25 mouse cellular contexts compared by ENCODE assay signal in the genomic region with DNA sequence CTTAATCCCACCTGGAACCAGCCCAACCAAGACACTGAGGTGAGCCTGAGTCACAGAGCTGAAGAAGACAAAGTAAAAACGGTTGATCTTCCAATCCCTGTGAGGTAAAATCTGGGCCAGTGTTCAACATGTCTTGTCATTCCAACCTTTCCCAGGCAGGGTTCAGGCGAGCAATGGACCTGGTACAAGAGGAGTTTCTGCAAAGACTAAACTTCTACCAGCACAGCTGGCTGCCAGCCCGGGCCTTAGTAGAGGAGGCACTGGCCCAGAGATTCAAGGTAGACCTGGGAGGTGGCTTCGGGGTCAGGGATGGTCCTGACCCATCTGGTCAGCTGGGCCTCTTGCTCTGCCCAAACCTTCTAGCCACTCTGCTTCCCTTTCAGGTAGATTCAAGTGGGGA. TPM values are rescaled to one million over a fixed set of nuclear protein-coding genes. Genes with fewer than 3 reads are reported as not detected.
"Had no signal": no experiment of that assay in that cellular context is flagged by ENCODE, and none has a peak within 500 bp of the region (broad histone marks: within the 10 kb centered on the region; RNA-seq: fewer than 3 reads in every experiment).

No protein-coding gene starts in this region.

- H3K27ac ChIP-seq: forebrain, embryonic 15.5 days; heart, adult 2 months; heart, embryonic 13.5 days; heart, embryonic 15.5 days; hindbrain, embryonic 15.5 days; hindbrain, postnatal 0 days; kidney, postnatal 0 days; limb, embryonic 13.5 days; limb, embryonic 15.5 days; liver, embryonic 12.5 days; liver, embryonic 14.5 days had no signal

- H3K9ac ChIP-seq: forebrain, embryonic 15.5 days; forebrain, postnatal 0 days; heart, embryonic 13.5 days; heart, embryonic 15.5 days; hindbrain, embryonic 15.5 days; limb, embryonic 13.5 days; limb, embryonic 15.5 days; liver, embryonic 12.5 days; liver, embryonic 14.5 days had no signal

- H3K4me3 ChIP-seq: forebrain, embryonic 15.5 days; heart, adult 2 months; heart, embryonic 13.5 days; heart, embryonic 15.5 days; hindbrain, embryonic 15.5 days; limb, embryonic 13.5 days; limb, embryonic 15.5 days; liver, embryonic 12.5 days had no signal

- H3K27me3 ChIP-seq: forebrain, embryonic 15.5 days; heart, embryonic 13.5 days; heart, embryonic 15.5 days; hindbrain, embryonic 15.5 days; limb, embryonic 13.5 days; limb, embryonic 15.5 days; liver, embryonic 12.5 days had no signal

- DNase-seq: forebrain, postnatal 0 days; gastrocnemius, postnatal 14 days; gastrocnemius, postnatal 36 days; heart, adult 2 months; heart, postnatal 14 days; heart, postnatal 36 days; layer of hippocampus, adult 9-11 months; layer of hippocampus, postnatal 36 days; left cerebral cortex, postnatal 4 days; lung, adult 18-20 months had no signal

- H3K9me3 ChIP-seq: forebrain, embryonic 15.5 days; heart, embryonic 13.5 days; heart, embryonic 15.5 days; hindbrain, embryonic 15.5 days; limb, embryonic 13.5 days; limb, embryonic 15.5 days; liver, embryonic 12.5 days had no signal

- ATAC-seq: forebrain, embryonic 15.5 days; forebrain, postnatal 0 days; hindbrain, postnatal 0 days; intestine, embryonic 16.5 days; liver, embryonic 12.5 days had no signal

- H3K4me2 ChIP-seq: forebrain, embryonic 15.5 days; heart, embryonic 11.5 days; heart, embryonic 13.5 days; heart, embryonic 15.5 days; hindbrain, embryonic 15.5 days; limb, embryonic 13.5 days; limb, embryonic 15.5 days; liver, embryonic 12.5 days had no signal

RNA-seq across cellular contexts. Expression of gene Sp7, which starts 30.0 kb away (rescaled TPM):
- polyA plus RNA-seq: heart, adult 2 months; heart, postnatal 0 days; large intestine, adult 2 months; liver, adult 2 months had no signal
